In the genomic region with DNA sequence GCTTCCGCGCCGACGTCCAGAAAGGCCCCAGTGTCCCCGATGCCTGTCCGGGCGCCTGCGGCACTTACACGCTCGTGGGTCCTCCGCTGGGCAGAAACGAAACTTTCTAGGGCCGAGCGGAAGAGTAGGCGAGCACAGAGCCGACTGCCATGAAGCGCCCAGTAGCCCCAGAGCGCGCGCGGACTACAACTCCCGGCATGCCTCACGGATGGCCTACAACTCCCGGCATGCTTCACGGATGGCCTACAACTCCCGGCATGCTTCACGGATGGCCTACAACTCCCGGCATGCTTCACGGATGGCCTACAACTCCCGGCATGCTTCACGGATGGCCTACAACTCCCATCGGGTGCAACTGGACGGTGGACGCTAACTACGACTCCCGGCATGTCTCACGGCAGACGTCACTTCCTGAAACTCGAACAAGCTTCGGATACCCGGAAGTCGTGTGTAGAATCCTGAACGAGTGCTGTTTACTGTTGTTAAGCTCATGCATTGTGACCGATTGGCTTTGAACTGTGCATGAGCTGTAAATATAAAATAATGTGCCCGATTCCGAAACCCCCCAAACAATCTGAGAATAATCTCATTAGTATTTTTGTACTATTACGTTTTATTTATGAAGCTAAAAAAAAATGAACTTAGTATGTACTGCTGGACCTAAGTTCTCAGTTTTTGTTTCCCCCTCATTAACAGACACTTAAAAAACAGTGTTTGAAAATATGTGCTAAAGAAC, we compare ENCODE assay signal across 8 mouse cellular contexts. TPM values are rescaled to one million over a fixed set of nuclear protein-coding genes. Genes with fewer than 3 reads are reported as not detected.
DNase-seq lines count a peak whose midpoint lies in the region; ATAC-seq lines count a peak whose summit lies in the region.

Fyco1 (minus strand) TSS at position 187 of the 736 bp plus-strand sequence.

- DNase-seq in B cell, adult 2 months: peak; percentile 94
- DNase-seq in brain, adult 2 months (ENCODE audit: low read depth, low spot score): peak; percentile 100
- peak; percentile 98 for DNase-seq in heart, embryonic 10.5 days (ENCODE audit: low spot score)
- peak; percentile 93 for DNase-seq in liver
- DNase-seq in spleen, postnatal 4 days (ENCODE audit: low spot score in 2 of 2): peak; percentile 93 to 96

- WGBS in heart, embryonic 10.5 days: under 1% methylated on average over 47 of the region's 47 CpGs
- 1% methylated on average over 47 of the region's 47 CpGs for WGBS in kidney, embryonic 15.5 days

- peak within 1 kb of the TSS; percentile 90 for H3K27ac ChIP-seq in heart, embryonic 10.5 days
- H3K27ac ChIP-seq in kidney, embryonic 15.5 days: peak within 1 kb of the TSS; percentile 95

- peak within 1 kb of the TSS; percentile 80 for H3K4me2 ChIP-seq in kidney, embryonic 15.5 days

- H3K4me1 ChIP-seq in heart, embryonic 10.5 days: peaks cover 10% of the 10 kb centered on the region
- H3K4me1 ChIP-seq in kidney, embryonic 15.5 days: peaks cover 13% of the 10 kb centered on the region

- no peaks in the 10 kb centered on the region for H3K27me3 ChIP-seq in heart, embryonic 10.5 days (ENCODE audit: insufficient read depth, poor library complexity, severe bottlenecking)
- no peaks in the 10 kb centered on the region for H3K27me3 ChIP-seq in kidney, embryonic 15.5 days

- peak within 1 kb of the TSS; percentile 71 for H3K9ac ChIP-seq in kidney, embryonic 15.5 days

- no peaks in the 10 kb centered on the region for H3K36me3 ChIP-seq in heart, embryonic 10.5 days
- H3K36me3 ChIP-seq in kidney, embryonic 15.5 days: no peaks in the 10 kb centered on the region

- no peaks in the 10 kb centered on the region for H3K9me3 ChIP-seq in heart, embryonic 10.5 days
- no peaks in the 10 kb centered on the region for H3K9me3 ChIP-seq in kidney, embryonic 15.5 days (replicated peaks)

- H3K4me3 ChIP-seq in heart, embryonic 10.5 days: peak within 1 kb of the TSS; percentile 74
- H3K4me3 ChIP-seq in kidney, embryonic 15.5 days (replicated peaks): peak within 1 kb of the TSS; percentile 73

- ATAC-seq in erythroblast, adult 5-6 weeks (replicated peaks; ENCODE audit: low FRiP score, poor library complexity, severe bottlenecking): peak; percentile 92
- peak; percentile 97 for ATAC-seq in kidney, embryonic 15.5 days (replicated peaks; ENCODE audit: low FRiP score)
- ATAC-seq in monocyte, adult 5-6 weeks (replicated peaks; ENCODE audit: insufficient number of reproducible peaks, low FRiP score, low TSS enrichment, poor library complexity, severe bottlenecking): peak; percentile 94

RNA-seq across cellular contexts. Expression of gene Fyco1, which starts in this region (rescaled TPM):
- total RNA-seq in erythroblast, adult 5-6 weeks (2015; ENCODE audit: low replicate concordance): 10.9 and 12.3 TPM in 2 replicates
- 6.5 and 9.1 TPM in 2 replicates for total RNA-seq in erythroblast, adult 5-6 weeks (2017; ENCODE audit: low replicate concordance)
- 20.5 and 31.8 TPM in 2 replicates for polyA plus RNA-seq in heart, embryonic 10.5 days (2016; fragmentation: Nextera tagmentation; extraction: Ambion mirVana)
- polyA plus RNA-seq in kidney, embryonic 15.5 days (2015; fragmentation: Nextera tagmentation; extraction: Ambion mirVana): 12.4 and 15.1 TPM in 2 replicates
- total RNA-seq in monocyte, adult 5-6 weeks (2017): 23.8 to 40.6 TPM (median 30.4 TPM) in 3 replicates

Comparison
In these comparisons a context has a peak if more than half of its experiments do, and no peak if none do; other contexts are left out.
1. Peak in every context shown above with its lines: DNase-seq, ATAC-seq, H3K4me3 ChIP-seq and H3K27ac ChIP-seq.